Mouse (Mus musculus) left cerebral cortex, adult 8-10 months (tissue): ENCODE results near the gene Dalrd3. TPM values are rescaled to one million over a fixed set of nuclear protein-coding genes. Genes with fewer than 3 reads are reported as not detected.
"Not testable (repeated sequence)": the region's sequence is repeated elsewhere in the genome, so short reads cannot be mapped to it uniquely, and the experiment has no call there.

Experiments used
- DNase-seq, 2 experiments: peaks; one replicate each; pipeline ENCODE4 v3.0.0; 2022; ENCODE audit warnings: low spot score in 2 of 2
- total RNA-seq, 4 experiments: library from RNA; stranded (reverse); gene quantifications; 2 replicates each; pipeline ENCODE4 v1.2.4; 2022

Gene Dalrd3
- total RNA-seq, 4 experiments from 2014 or later, result 68.8 to 86.5 (median 73.5) TPM

GRCm38 (mm10) chr9:108572321-108572720, 2.6 kb downstream of the Dalrd3 start:
- DNase-seq, result peak in 1 of 2 experiments; percentile 5

GRCm38 (mm10) chr9:108573774-108574690, 4.3 kb downstream of the Dalrd3 start:
- DNase-seq, result no peak

- no peak for DNase-seq
These were observed 5.2 kb downstream of the Dalrd3 start for GRCm38 (mm10) chr9:108574921-108575320.

- DNase-seq, result no peak
These were observed 5.9 kb downstream of the Dalrd3 start for GRCm38 (mm10) chr9:108575321-108576297.

- no peak for DNase-seq
These were observed 7.3 kb downstream of the Dalrd3 start for GRCm38 (mm10) chr9:108577025-108577424.

- no peak for DNase-seq
These were observed 8.4 kb downstream of the Dalrd3 start for GRCm38 (mm10) chr9:108577934-108578544.

GRCm38 (mm10) chr9:108578545-108579343, 9.1 kb downstream of the Dalrd3 start, which contains the start of gene Wdr6:
Gene Wdr6 (minus strand): TSS chr9:108578739.
- DNase-seq, result peak; percentile 62 to 95

- DNase-seq, result no peak
These were observed 9.6 kb downstream of the Dalrd3 start for GRCm38 (mm10) chr9:108579344-108579690.

- peak in 1 of 2 experiments; percentile 96 for DNase-seq
These were observed 18.0 kb downstream of the Dalrd3 start for GRCm38 (mm10) chr9:108587571-108588180.

- no peak for DNase-seq
These were observed 19.5 kb downstream of the Dalrd3 start for GRCm38 (mm10) chr9:108589229-108589628.

- no peak for DNase-seq
These were observed 21.8 kb downstream of the Dalrd3 start for GRCm38 (mm10) chr9:108591462-108591861.

GRCm38 (mm10) chr9:108594354-108594753, 24.7 kb downstream of the Dalrd3 start:
- no peak for DNase-seq

GRCm38 (mm10) chr9:108596998-108597764, 27.5 kb downstream of the Dalrd3 start, which contains the start of gene P4htm:
Gene P4htm (minus strand): TSS chr9:108597667.
- peak; percentile 72 to 77 for DNase-seq

GRCm38 (mm10) chr9:108599021-108599566, 29.4 kb downstream of the Dalrd3 start:
- DNase-seq, result no peak

- DNase-seq, result no peak
These were observed 30.3 kb downstream of the Dalrd3 start for GRCm38 (mm10) chr9:108600011-108600410.

GRCm38 (mm10) chr9:108601986-108602385, 32.3 kb downstream of the Dalrd3 start:
- DNase-seq, result no peak

- DNase-seq, result not testable (repeated sequence)
These were observed 38.2 kb downstream of the Dalrd3 start for GRCm38 (mm10) chr9:108607929-108608328.

GRCm38 (mm10) chr9:108608889-108609288, 39.2 kb downstream of the Dalrd3 start:
- no peak for DNase-seq

GRCm38 (mm10) chr9:108611488-108611887, 41.8 kb downstream of the Dalrd3 start:
- no peak for DNase-seq
